9 mouse cellular contexts compared by ENCODE assay signal in genomic region chr19:40345684-40346083, GRCm38 (mm10).
DNase-seq lines count a peak whose midpoint lies in the region; ATAC-seq and TF ChIP-seq lines count a peak whose summit lies in the region.
"Had no signal": no experiment of that assay in that cellular context is flagged by ENCODE, and none has a peak within 500 bp of the region (broad histone marks: within the 10 kb centered on the region; RNA-seq: fewer than 3 reads in every experiment).

No protein-coding gene starts in this region.

- H3K27me3 ChIP-seq in forebrain, embryonic 10.5 days (ENCODE audit: poor library complexity, severe bottlenecking) = no peaks in the 10 kb centered on the region
- no peaks in the 10 kb centered on the region for H3K27me3 ChIP-seq in forebrain, embryonic 15.5 days
- H3K27me3 ChIP-seq in kidney, embryonic 15.5 days = no peaks in the 10 kb centered on the region
- no peaks in the 10 kb centered on the region for H3K27me3 ChIP-seq in testis, adult 2 months (ENCODE audit: control insufficient read depth, insufficient read depth, low read length)

- WGBS in forebrain, embryonic 10.5 days = 14% methylated on average over 5 of the region's 5 CpGs
- WGBS in forebrain, embryonic 15.5 days = 22% methylated on average over 5 of the region's 5 CpGs
- 27% methylated on average over 5 of the region's 5 CpGs for WGBS in kidney, embryonic 15.5 days

- no peaks in the 10 kb centered on the region for H3K9me3 ChIP-seq in forebrain, embryonic 10.5 days
- H3K9me3 ChIP-seq in forebrain, embryonic 15.5 days = no peaks in the 10 kb centered on the region
- 0 out of 2 replicates have a peak, but pooled peaks cover 2% of the 10 kb centered on the region for H3K9me3 ChIP-seq in kidney, embryonic 15.5 days (replicated peaks)

- H3K4me2 ChIP-seq in forebrain, embryonic 15.5 days (replicated peaks) = no peak overlapping the region
- H3K4me2 ChIP-seq in kidney, embryonic 15.5 days = no peak overlapping the region

- H3K36me3 ChIP-seq in forebrain, embryonic 10.5 days (replicated peaks) = no peaks in the 10 kb centered on the region
- peaks cover 6% of the 10 kb centered on the region for H3K36me3 ChIP-seq in forebrain, embryonic 15.5 days
- H3K36me3 ChIP-seq in kidney, embryonic 15.5 days = peaks cover 7% of the 10 kb centered on the region
- no peaks in the 10 kb centered on the region for H3K36me3 ChIP-seq in testis, adult 2 months (ENCODE audit: control insufficient read depth, insufficient read depth, low read length)

- H3K4me1 ChIP-seq in forebrain, embryonic 10.5 days = peaks cover 36% of the 10 kb centered on the region
- peaks cover 39% of the 10 kb centered on the region for H3K4me1 ChIP-seq in forebrain, embryonic 15.5 days
- H3K4me1 ChIP-seq in kidney, embryonic 15.5 days = peaks cover 15% of the 10 kb centered on the region; the same call in 1 of the 2 replicates
- H3K4me1 ChIP-seq in testis, adult 2 months (ENCODE audit: control insufficient read depth, insufficient read depth, low read length) = no peaks in the 10 kb centered on the region

- peak; percentile 98; the same call in 1 of the 2 replicates for TF ChIP-seq CTCF in testis, adult 2 months (IDR thresholded peaks at IDR 0.05; ENCODE audit: control insufficient read depth, insufficient read depth, insufficient replicate concordance, low read depth, low read length)

- TF ChIP-seq POLR2A in testis, adult 2 months (IDR thresholded peaks at IDR 0.05; ENCODE audit: control insufficient read depth, low read depth, low read length) = no peak

- H3K9ac ChIP-seq in forebrain, embryonic 15.5 days (replicated peaks) = no peak overlapping the region
- no peak overlapping the region for H3K9ac ChIP-seq in kidney, embryonic 15.5 days

- no peak overlapping the region for H3K27ac ChIP-seq in forebrain, embryonic 10.5 days
- H3K27ac ChIP-seq in forebrain, embryonic 15.5 days (replicated peaks) = no peak overlapping the region
- peak overlapping the region; percentile 74 for H3K27ac ChIP-seq in kidney, embryonic 15.5 days
- H3K27ac ChIP-seq in testis, adult 2 months (ENCODE audit: control insufficient read depth, insufficient read depth, low read depth, low read length) = no peak overlapping the region
- H3K27ac ChIP-seq: macrophage had no signal

- ATAC-seq in forebrain, embryonic 15.5 days (replicated peaks) = no peak
- ATAC-seq in erythroblast, adult 5-6 weeks (replicated peaks; ENCODE audit: low FRiP score, poor library complexity, severe bottlenecking) = peak; percentile 67
- peak; percentile 25; the same call in 1 of the 2 replicates for ATAC-seq in kidney, embryonic 15.5 days (replicated peaks; ENCODE audit: low FRiP score)

- H3K4me3 ChIP-seq in forebrain, embryonic 10.5 days = no peak overlapping the region
- no peak overlapping the region for H3K4me3 ChIP-seq in forebrain, embryonic 15.5 days
- no peak overlapping the region for H3K4me3 ChIP-seq in kidney, embryonic 15.5 days (replicated peaks)
- H3K4me3 ChIP-seq in testis, adult 2 months (ENCODE audit: control insufficient read depth, low read depth, low read length) = no peak overlapping the region

- peak; percentile 52 for DNase-seq in forebrain, embryonic 10.5 days (ENCODE audit: extremely low spot score, low spot score)
- DNase-seq in 3T3-L1 (ENCODE audit: low read depth, low spot score) = peak; percentile 79
- DNase-seq in adrenal gland, adult 2 months = peak; percentile 46
- peak; percentile 50 to 64 for DNase-seq in lung, postnatal 4 days
